Mouse (Mus musculus) C2C12 (cell line): ENCODE measurements around the gene Trpv2.

Experiments
- CTCF ChIP-seq: IDR thresholded peaks from one replicate; pipeline ENCODE4 v1.5.1; 2011; ENCODE audit not compliant: control insufficient read depth, insufficient read depth, insufficient read length
- FOSL1 ChIP-seq: IDR thresholded peaks from one replicate; pipeline ENCODE4 v1.8.0; 2011; ENCODE audit warnings: mild to moderate bottlenecking, low read length; ENCODE audit not compliant: poor library complexity, insufficient read depth, severe bottlenecking
- MAX ChIP-seq: IDR thresholded peaks from one replicate; pipeline ENCODE4 v1.6.1; 2011; ENCODE audit warnings: mild to moderate bottlenecking, control low read depth
- USF1 ChIP-seq: IDR thresholded peaks from one replicate; pipeline ENCODE4 v1.6.1; 2011; ENCODE audit warnings: low read depth, mild to moderate bottlenecking, control low read depth, moderate library complexity

DNA sequence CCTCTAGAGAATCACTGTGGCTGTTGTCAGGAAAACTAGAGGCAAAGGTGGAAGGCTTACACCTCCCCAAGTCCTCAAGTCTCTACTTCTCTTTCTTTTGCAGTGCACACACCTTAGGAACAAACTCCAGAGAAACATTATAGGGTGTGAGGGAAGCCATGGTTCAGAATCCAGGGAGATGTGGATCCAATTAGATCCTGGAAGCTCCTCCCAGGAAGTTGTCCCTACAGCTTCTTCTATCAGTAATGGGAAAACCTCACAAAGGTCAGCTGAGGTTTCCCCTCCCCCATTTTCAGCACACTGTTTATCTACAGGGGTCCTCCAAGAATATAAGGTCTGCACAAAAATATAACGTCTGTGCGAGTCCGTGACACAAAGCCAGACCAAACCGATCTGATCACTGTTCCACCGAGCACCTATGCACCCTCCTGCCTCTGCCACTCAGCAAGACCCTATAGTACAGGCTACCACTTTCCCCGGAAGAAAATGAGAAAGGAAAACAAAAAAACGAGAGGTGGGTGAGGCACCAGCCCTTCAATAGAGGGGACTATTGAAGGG lies 72.8 kb downstream of the Trpv2 start:
- no peak for TF ChIP-seq CTCF
- no peak for TF ChIP-seq USF1
- no peak for TF ChIP-seq MAX
- TF ChIP-seq FOSL1, result no peak
